Mouse (Mus musculus) left cerebral cortex, adult 2 months (tissue): ENCODE results near the gene Slc22a1. TPM values are rescaled to one million over a fixed set of nuclear protein-coding genes. Genes with fewer than 3 reads are reported as not detected.
"Not testable (repeated sequence)": the region's sequence is repeated elsewhere in the genome, so short reads cannot be mapped to it uniquely, and the experiment has no call there.

Source experiments
- DNase-seq, 2 experiments: peaks; one replicate each; pipeline ENCODE4 v3.0.0; 2021 to 2022; ENCODE audit warnings: low spot score in 2 of 2, mixed read lengths in 1 of 2; ENCODE audit errors: extremely low spot score in 1 of 2
- H3K27ac ChIP-seq: fragments of 200-600 bp; 2 replicates; pipeline ENCODE4 v1.8.1; 2022
- H3K4me3 ChIP-seq: fragments of 200-600 bp; 2 replicates; pipeline ENCODE4 v1.8.1; 2022
- CTCF ChIP-seq: fragments of 200-600 bp; IDR thresholded peaks from 2 replicates; pipeline ENCODE4 v1.8.1; 2022; ENCODE audit warnings: antibody characterized with exemption, mild to moderate bottlenecking, moderate library complexity
- intact Hi-C: fragments of 180-260 bp; cut with DNase I; formaldehyde crosslinking; loops from one replicate; pipeline ENCODE4 v1.15.1; 2025
- total RNA-seq, 2 experiments: library from RNA; stranded (reverse); gene quantifications; 2 replicates each; pipeline ENCODE4 v1.2.3; 2021

The Slc22a1 gene
- total RNA-seq, 2 experiments from 2014 or later: 0.61 to 0.96 TPM

DNA sequence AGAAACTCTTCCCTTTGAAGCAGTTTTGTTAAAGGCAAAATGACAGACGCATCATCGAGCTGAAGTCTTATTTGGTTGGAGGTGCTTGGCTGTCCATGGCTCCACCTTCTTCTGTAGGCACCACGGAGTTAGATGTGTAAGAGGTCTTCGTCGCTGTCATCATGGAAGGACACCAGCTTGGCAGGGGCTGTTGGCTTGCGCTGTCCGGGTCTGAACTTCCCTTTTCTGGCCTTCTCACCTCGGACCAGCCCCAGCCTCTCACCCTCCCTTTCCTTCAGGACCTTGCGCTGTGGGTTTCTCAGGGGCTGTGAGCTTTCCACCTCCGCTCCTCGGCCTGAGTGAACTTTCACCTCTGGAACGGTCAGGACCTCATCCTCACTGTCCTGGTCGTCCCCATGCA is 8.0 kb upstream of the Slc22a1 start:
- intact Hi-C loops: loop anchor here (10.0 kb wide), 1 partner anchor 439 kb away; no protein-coding TSS in a partner anchor

DNA sequence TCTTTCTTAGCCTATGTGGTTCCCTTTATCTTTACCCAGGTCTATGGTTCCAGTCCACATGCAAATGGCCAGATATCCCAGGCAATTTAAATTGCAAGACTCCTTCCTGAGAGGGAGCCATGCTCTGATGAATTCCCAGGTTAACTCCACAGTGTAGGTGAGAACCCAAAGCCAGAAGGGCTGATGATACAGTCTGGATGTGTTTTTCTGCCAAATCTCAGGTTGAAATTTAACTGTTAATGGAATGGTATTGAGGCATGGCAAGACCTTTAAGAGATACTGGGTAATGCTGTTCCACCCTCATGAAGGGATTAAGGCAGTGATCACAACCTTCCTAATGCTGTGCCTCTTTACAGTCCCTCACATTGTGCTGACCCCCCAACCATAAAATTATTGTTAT is 2.6 kb upstream of the Slc22a1 start:
- intact Hi-C loops: no loop called here
- no peak for DNase-seq
- Histone ChIP-seq H3K4me3 (no peak overlapping the region), H3K27ac (no peak overlapping the region)
- TF ChIP-seq CTCF: no peak

More for the DNA sequence above, 8.0 kb upstream of the Slc22a1 start:
- DNase-seq: no peak
- Histone ChIP-seq H3K27ac (no peak overlapping the region), H3K4me3 (no peak overlapping the region)
- no peak for TF ChIP-seq CTCF

DNA sequence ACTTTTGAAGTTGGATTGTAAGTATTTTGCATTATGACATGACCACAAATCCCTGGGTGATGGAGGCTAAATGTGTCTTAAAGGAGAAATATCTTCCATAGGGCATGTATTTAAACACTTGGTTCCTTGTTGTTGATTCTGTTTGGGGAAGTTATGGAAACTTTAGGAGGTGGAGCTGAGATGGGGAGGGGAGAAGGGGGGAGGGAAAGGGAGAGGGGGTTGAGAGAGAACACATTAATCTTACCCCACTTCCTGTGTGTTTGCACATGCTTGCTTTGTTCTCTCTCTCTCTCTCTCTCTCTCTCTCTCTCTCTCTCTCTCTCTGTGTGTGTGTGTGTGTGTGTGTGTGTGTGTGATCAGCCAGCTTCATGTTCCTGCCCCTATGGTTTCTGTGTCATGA is 1.5 kb upstream of the Slc22a1 start:
- Histone ChIP-seq H3K27ac (no peak overlapping the region), H3K4me3 (no peak overlapping the region)
- no peak for DNase-seq
- no peak for TF ChIP-seq CTCF
- intact Hi-C loops: no loop called here

DNA sequence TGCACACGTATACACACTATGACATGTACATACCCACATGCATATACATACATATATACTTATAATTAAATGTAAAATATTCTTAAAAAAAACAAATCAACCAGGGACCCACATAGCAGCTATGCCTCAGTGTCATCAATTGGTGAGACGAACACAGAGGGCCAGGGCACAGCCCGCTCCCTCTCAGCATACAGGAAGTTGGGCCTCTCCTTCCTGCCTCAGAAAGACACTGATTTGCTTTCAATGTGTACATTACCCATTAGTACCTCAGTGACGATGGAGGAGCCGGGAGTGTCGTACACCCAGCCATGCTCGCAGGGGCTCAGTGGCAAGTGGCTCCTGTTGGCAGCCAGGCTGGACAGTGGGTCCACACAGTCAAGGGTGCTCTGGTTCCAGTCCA is 649 bp downstream of the Slc22a1 start:
- DNase-seq, H3K4me3 ChIP-seq, intact Hi-C loops, H3K27ac ChIP-seq: not testable (repeated sequence)

DNA sequence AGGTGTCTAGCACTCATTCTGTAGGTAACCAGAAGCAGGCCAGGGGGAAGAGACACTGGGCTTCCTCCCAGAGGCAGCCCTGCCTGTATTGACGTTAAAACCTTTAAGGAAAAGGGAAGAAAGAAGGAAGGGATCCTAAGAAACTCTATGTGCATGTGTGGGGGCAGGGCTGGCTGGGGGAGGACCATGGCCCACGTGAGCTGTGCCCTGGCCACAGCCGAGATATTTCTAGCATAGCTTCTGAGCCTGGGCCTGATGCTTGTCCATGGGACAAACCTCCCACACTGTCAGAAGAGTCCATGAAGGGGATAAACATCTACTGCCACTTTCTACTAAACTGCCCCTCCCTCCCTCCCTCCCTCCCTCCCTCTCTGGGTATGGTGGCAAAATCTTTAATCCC is 1.8 kb downstream of the Slc22a1 start:
- intact Hi-C loops: no loop called here
- no peak for TF ChIP-seq CTCF
- Histone ChIP-seq H3K27ac (no peak overlapping the region), H3K4me3 (no peak overlapping the region)
- DNase-seq: no peak

DNA sequence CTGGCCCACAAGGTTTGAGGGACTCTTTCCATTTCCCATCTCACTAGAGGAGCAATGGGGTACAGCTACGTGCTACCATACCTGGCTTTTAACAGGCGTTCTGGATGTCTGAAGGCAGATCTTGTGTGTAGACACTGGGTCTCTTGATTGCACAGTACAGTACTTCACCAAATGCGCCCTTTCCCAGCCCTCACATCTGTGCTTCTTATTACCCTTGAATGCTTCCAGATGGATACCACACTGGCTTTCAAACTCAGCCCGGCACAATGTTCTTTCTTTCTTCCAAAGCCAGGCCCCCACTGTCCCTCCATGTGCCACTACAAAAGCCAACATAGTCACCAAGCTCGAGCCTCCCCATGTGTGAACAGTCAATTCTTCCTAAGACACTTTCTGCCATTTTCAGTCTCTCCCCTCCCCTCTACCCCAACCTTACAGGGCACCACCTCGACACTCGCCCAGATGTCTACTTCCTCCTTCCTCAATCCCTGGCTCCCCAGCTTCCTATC is 3.3 kb downstream of the Slc22a1 start:
- no peak for DNase-seq
- TF ChIP-seq CTCF: no peak
- Histone ChIP-seq H3K27ac (no peak overlapping the region), H3K4me3 (no peak overlapping the region)
- intact Hi-C loops: no loop called here

DNA sequence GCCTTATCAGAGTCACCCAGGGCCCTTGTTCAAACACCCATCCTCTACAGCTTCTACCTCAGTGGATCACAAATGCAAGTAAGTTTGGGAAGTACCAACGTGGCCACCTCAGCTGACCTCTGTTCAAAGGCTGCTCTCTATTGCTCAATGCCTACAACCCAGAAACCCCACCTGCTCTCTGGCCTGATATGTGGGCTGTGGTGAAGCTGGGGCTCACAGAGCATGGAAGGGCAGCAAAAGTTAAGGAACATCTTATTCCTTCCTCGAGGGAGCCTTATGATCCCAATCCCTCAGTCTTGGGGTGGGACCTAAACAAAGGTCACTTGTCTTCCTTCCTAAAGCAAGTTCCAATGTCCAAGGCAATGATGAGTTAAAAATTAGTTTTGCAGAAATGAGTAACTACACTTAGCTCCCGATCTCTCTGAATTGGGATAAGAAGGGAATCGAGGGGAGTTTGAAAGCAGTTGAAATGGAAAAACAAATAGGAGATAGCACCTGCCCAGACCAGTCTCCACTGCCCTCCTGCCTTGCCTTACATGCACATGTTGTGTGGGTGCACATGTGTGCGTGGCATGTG is 4.5 kb downstream of the Slc22a1 start:
- intact Hi-C loops: no loop called here
- DNase-seq: no peak
- Histone ChIP-seq H3K27ac (no peak overlapping the region), H3K4me3 (no peak overlapping the region)
- no peak for TF ChIP-seq CTCF

DNA sequence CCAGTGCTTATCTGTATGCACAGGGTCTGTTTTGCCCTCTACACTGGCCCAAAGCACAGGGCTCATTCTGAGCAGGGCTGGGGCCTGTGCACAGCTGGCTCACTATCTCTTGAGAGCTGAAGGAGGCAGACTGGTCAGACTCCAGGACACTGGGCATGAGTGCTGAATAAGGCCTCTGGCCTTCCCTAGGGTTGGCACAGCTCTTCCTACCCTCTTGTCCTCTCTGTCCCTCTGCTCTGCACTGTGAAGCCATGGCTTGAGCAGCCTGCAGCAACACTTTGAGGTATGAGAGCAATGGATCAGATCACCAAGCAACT is 6.3 kb downstream of the Slc22a1 start:
- TF ChIP-seq CTCF: no peak
- Histone ChIP-seq H3K4me3 (no peak overlapping the region), H3K27ac (no peak overlapping the region)
- intact Hi-C loops: no loop called here
- no peak for DNase-seq

DNA sequence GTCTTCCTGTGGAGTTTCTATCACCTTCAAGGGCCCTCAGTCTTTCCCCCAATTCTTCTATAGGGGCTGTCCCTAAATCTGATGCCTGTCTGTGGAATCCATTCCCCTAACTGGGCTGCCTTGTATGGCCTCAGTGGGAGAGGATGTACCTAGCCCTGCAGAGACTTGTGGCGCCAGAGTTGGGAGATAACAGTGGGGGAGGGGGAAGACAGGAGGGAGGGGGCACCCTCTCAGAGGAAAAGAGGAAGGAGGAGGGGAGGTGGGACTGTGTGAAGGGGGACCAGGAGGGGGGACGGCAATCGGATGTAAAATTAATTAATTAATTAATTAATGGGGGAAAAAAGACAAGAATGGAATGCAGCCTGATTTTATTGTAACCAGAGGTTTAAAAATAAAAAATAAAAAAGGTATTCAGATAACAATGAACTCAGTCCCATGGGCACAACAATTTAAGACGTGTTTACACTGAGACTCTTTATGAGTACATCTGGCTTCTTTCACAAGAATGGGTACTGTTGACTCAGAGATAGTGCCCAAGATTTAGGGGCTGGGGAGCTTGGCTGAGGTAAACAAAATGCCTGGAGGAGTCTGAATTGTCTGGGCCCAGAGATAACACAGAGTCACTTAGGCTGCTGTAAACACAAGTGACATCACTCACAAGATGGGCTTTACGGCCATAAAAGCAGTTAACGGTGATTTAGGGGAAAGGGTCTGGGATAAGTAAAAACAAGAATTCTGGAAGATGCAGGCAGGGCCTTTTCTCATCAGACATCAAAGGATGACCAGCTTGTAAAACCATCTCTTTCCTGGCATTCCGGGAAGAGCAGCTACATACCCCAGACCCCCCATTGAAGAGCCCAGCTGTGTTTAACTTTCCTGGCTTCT is 6.9 kb downstream of the Slc22a1 start:
- Histone ChIP-seq H3K27ac (no peak overlapping the region), H3K4me3 (no peak overlapping the region)
- no peak for TF ChIP-seq CTCF
- intact Hi-C loops: no loop called here
- DNase-seq: no peak

DNA sequence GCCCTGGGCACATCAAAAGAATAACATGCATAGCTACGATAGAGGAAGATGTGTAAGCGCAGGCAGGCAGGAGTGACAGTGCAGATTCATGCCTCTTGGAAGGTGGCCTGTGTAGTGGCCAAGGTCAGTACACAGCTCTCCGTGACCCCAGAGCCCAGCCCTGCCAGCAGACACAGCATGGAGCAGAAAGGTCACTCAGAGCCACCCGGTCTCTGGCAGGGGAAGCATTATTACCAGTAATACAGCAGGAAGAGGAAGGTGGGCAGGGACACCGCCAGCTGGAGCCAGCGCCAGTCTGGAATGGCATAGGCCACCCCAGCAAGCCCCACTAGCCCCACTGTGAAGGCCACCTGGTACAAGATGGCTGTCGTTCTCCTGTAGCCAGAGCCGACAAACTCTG is 11.5 kb downstream of the Slc22a1 start:
- intact Hi-C loops: no loop called here
- no peak for DNase-seq
- no peak for TF ChIP-seq CTCF
- H3K27ac ChIP-seq: no peak overlapping the region
- no peak overlapping the region for H3K4me3 ChIP-seq

DNA sequence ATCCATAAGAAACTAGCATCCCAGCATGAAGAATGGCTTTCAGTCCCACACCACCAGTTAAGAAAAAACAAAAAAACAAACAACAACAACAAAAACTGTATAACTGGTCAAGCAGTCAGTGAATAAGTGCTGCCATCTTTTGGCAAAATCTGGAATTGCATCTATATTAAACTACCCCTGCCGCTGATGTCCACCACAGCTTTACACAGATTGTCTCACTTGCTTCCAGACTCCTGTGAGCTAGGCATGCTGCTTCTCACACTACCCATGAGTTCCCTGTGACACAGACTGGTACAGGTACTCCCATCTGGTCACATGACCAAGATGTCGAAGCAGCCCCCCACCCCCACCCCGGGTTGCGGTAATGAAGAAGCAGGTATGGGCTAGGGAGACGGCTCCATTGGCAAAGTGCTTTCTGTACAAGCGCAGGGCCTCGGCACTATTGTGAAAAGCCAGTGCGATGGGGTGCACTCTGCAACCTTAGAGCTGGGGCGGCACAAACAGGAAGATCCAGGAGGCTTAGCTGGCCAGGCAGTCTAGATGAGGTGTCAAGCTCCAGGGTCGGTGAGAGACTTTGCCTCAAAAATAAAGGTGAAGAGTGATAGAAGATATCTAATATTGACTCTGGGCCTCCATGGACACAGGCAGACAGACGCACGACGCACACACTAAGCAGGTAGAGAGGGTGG is 14.9 kb downstream of the Slc22a1 start:
- DNase-seq: no peak
- TF ChIP-seq CTCF: peak; percentile 77
- no peak overlapping the region for H3K4me3 ChIP-seq
- intact Hi-C loops: loop anchor here (1.0 kb wide), 2 partner anchors 126 to 244 kb away; no protein-coding TSS in a partner anchor
- no peak overlapping the region for H3K27ac ChIP-seq

DNA sequence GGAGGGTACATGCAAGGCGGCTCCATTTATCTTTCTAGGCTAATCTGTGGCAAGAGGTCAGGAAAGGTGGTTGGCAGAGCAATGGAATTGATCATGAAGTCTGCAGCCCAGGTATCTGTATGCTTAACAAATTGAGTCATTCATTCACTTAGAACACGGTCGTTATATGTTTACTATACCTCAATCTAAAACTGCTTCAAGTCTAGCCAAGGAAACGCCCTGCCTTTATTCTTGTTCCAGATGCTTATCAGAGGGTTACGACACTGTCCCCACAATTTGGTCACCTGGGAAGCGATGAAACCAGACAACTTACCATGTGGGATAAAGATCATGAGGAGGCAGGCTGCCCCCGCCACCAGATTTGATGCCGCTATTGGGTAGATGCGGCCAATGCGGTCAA is 16.4 kb downstream of the Slc22a1 start:
- intact Hi-C loops: no loop called here
- no peak for DNase-seq
- Histone ChIP-seq H3K27ac (no peak overlapping the region), H3K4me3 (no peak overlapping the region)
- TF ChIP-seq CTCF: no peak
